Mouse (Mus musculus): ENCODE measurements around the gene Twist1. TPM values are rescaled to one million over a fixed set of nuclear protein-coding genes. Genes with fewer than 3 reads are reported as not detected.

The Twist1 gene
- total RNA-seq (2014; fragmentation: Nextera tagmentation) = not detected in 2 replicates
- total RNA-seq (2017) = 0.57 TPM in 1 of 2 replicates, not detected in the other

- ATAC-seq (replicated peaks; ENCODE audit: poor library complexity, severe bottlenecking) = peak; percentile 26
Measured at GRCm38 (mm10) chr12:33957400-33958240, at the start of gene Twist1. Twist1 (plus strand) TSS chr12:33957671.

GRCm38 (mm10) chr12:33926751-33927150 lies 30.7 kb upstream of the Twist1 start:
- ATAC-seq (replicated peaks; ENCODE audit: poor library complexity, severe bottlenecking) = no peak

- no peak for ATAC-seq (replicated peaks; ENCODE audit: poor library complexity, severe bottlenecking)
Measured at GRCm38 (mm10) chr12:33927334-33928098, 30.0 kb upstream of the Twist1 start.

DNA sequence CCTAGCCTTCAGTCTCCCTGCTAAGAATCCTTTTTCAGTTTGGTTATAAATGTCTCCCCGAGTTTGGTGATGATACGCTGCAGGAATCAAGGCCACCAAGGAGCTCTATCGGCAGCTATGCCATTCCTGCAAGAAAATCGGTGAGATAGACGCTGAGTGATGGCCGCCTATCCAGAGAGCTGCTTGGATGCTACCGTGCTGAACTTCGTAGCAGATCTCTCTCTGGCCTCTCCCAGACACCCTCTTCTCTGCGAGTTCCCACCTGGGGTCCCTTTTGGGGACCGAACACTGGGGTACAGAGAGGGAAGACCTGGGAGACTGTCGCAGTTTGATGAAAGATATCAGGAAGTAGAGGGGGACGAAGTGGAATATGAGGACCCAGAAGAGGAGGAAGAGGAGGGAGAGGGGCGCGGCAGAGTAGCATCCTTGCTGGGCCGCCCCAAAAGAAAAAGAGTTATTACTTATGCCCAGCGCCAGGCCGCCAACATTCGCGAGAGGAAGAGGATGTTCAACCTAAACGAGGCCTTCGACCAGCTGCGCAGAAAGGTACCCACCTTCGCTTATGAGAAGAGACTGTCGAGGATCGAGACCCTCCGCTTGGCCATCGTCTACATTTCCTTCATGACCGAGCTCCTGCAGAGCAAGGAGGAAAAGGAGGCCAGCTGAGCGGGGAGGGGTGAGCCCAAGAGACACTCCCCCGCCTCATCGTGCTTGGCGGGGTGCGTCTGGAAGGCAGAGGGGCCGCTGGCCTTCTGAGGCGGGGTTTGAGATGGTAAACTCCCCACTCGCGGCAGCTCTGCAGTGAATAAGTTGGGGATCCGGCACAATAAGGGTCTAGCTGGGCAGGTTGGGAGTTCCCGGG lies 28.9 kb upstream of the Twist1 start, which contains the start of gene Ferd3l:
Ferd3l (plus strand) TSS at position 95 of the 862 bp plus-strand sequence.
- ATAC-seq (replicated peaks; ENCODE audit: poor library complexity, severe bottlenecking) = no peak

DNA sequence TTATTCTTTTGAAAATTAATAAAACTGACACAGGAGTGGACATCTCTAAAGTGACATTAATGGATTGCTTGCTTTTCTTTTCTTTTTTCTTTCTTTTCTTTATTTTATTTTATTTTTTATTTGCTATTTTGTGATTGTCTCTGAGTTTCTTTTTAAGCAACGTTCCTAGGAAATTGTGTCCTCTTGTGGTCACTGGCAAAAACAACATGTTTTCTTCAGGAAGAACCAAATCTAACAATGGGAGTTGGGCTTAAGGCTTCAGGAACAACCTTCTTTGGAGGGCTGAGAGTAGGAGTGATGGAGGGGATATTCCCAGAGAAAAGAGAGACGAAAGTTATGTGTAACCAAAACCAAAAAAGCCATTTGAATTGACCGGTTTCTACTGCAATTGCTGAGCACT lies 4.6 kb upstream of the Twist1 start:
- no peak for ATAC-seq (replicated peaks; ENCODE audit: poor library complexity, severe bottlenecking)

DNA sequence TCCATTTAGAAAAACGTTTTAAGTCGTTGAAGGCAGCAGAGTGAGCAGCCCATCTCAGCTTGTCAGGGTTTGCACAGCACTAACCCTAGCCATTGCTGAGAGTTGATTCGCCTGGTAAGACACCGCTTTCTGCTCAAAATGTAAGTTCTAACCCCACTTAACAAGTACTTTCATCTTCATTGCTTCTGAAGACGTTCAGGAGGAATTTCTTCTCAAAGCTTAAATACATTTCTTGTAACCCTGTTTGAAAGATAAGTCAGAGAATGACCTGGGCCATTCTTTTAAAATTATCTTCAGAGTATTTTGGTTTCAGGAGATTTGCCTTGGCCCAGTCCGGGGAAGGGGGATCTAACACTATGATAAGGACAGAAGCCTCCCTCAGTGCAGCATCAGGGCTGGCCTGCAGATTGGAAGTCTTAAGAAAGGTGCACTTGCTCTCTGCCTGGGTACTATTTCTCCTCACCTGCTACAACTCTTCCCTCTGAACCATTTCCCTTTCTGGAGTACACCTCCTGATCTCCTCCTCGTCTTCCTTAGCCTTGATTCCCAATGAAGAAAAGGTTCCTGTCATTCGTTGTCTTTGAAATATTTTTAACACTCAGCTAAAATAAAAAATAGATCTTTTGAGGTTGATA lies 2.4 kb upstream of the Twist1 start:
- no peak for ATAC-seq (replicated peaks; ENCODE audit: poor library complexity, severe bottlenecking)

DNA sequence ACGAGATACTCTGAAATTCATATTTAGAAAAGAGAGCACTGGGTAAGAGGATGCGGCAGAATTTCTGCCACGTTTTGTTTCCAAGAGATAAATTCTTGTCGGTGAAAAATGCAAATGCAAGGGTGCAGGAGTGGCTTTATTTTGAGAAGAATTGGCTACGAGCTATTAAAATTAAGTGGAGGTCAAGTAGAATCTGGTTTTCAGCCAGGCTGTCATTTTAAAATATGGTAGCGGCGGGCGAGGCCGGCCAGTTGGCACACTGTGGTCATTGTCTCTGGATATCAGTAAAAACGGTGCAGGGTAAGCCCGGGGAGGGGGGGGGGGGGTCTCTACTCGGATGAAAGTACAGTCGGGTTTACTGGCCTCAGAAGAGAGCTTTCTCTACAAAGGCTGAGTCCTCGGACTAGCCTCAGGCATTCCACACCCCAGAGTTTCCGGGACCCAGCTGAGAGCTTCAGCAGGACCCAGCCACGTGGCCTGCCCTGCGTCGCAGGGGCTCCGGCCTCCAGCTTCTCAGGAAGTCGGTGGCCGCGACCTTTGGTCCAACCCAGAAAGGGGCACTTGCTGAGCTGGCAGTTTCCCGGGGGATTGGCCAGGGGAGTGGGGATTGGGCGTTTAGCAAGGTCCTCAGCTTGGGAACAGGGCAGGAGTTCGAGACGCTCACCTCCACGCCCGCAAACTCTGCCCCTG lies 1.7 kb upstream of the Twist1 start:
- no peak for ATAC-seq (replicated peaks; ENCODE audit: poor library complexity, severe bottlenecking)

DNA sequence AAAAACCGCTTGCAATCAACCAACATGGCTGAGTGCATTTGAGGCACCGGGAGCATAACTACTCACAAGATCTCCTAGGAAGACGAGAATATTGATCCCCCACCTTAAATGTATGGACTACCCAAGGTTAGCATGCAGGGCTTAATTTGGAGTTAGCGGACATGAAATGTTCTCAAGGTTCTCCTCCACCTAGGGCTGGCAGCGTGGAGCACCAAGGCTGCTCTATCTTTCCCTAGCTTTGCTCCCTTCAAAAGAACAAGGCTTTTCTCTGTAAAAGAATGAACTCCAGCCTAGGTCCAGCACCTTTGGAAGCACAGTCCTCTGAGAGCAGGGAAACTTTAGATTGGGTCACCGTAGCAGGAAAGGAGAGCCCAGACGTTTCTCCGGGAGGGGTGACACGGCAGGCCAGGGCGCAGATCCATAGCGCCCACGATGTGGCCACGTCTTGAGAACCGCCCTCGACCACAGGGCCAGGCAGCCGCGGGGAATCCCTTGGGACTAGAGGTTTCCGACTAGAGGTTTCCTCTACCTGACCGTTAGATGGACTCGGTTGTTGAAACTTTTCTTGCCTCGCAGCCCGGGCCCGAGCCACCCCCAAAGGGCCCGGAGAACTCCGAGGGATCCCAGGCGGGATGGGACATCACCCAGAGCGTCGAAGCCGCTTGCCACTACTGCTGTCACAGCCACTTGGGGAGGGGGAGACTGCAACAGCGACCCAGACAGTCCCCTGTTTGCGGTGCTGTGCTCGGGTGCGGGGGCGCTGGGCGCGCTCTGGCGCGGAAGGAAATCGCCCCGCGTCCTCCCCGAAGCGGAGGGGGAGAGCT lies 683 bp upstream of the Twist1 start:
- no peak for ATAC-seq (replicated peaks; ENCODE audit: poor library complexity, severe bottlenecking)

DNA sequence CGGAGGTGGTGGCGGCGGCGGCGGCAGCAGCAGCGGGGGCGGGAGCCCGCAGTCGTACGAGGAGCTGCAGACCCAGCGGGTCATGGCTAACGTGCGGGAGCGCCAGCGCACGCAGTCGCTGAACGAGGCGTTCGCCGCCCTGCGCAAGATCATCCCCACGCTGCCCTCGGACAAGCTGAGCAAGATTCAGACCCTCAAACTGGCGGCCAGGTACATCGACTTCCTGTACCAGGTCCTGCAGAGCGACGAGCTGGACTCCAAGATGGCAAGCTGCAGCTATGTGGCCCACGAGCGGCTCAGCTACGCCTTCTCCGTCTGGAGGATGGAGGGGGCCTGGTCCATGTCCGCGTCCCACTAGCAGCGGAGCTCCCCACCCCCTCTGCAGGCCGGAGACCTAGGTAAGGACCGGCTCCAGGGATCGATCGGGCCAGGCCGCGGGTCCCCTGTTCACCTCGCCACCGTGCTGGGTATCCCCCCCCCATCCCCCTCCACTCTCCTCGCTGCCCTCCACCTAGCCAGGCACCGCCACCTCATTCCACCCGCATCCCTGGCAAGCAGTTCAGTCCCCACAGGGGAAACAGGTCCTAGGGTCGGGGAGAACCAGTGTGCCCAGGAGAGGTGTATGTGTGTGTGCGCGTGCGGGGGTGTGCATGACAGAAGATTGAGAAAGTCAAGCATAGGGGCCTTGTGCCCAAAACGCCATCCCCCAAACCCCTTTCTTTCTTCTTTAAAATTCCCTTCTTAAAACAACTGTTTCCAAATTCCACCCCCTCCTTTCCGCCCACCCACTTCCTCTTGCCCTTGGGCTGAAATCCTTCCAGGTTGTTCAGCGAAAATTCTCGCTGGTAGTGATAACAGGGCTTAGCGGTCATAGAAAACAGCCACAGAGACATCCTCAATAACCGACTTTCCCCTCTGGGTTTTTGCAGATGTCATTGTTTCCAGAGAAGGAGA lies 1.0 kb downstream of the Twist1 start:
- peak; percentile 41 for ATAC-seq (replicated peaks; ENCODE audit: poor library complexity, severe bottlenecking)

DNA sequence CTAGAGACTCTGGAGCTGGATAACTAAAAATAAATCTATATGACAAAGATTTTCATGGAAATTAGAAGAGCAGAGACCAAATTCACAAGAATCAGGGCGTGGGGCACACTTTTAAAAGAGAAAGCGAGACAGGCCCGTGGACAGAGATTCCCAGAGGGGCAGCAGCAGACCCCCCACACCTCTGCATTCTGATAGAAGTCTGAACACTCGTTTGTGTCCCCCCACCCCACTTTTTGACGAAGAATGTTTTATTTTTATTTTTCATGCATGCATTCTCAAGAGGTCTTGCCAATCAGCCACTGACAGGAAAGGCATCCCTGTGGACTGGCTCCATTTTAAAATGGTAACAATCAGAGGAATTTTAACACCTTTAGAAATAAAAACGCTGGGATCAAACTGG lies 1.7 kb downstream of the Twist1 start:
- no peak for ATAC-seq (replicated peaks; ENCODE audit: poor library complexity, severe bottlenecking)

DNA sequence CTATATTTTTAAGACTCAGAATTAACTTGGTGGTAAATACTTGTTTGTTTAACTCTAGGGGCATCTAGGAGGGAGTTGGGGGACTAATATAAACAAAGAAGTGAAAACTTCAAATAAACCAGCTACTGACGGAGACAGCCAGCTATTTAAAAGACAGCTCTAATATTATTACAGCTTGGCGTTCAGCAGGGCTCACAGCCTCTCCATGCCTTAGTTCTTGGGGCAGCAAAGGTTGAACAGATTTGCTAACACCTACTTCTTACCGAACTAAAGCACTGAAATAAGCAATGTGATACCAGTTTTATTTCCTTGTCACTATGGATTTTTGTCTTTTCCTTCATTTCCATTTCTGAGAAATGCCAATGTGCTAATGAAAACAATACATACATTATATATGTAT lies 2.4 kb downstream of the Twist1 start:
- ATAC-seq (replicated peaks; ENCODE audit: poor library complexity, severe bottlenecking) = no peak

- no peak for ATAC-seq (replicated peaks; ENCODE audit: poor library complexity, severe bottlenecking)
Measured at GRCm38 (mm10) chr12:33961013-33961412, 3.5 kb downstream of the Twist1 start.

DNA sequence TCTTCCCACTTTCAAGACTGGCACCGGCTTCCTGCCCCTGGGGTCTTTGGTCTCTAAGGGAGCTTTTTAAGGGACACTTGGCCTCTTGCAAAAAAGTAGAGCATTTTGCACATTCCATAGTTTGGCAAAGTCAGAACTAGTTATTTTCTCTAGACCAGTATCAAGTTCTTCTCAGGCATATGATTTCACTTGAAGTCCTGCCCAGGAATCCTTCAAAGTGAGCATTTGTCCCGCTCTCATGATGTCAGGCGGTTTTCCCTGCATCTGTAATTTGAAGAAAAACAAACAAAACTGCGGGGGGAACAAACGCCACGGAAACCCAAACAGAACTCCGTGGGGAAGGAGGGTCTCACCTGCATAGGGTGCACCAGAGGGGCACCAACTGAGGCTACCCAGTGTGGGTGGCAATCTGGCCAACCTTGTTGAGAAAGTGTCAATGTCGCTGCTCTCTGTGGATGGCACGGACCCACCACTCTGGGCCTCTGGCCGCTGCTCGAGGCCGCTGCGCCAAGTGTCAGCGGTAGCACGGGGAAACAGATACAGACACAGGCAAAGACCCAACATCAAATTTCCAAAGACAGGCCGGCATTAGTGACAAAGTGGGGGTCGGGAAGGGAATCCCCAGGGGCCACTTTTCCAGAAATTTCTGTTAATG lies 4.8 kb downstream of the Twist1 start:
- no peak for ATAC-seq (replicated peaks; ENCODE audit: poor library complexity, severe bottlenecking)

GRCm38 (mm10) chr12:33962773-33963130 lies 5.3 kb downstream of the Twist1 start:
- no peak for ATAC-seq (replicated peaks; ENCODE audit: poor library complexity, severe bottlenecking)

- ATAC-seq (replicated peaks; ENCODE audit: poor library complexity, severe bottlenecking) = no peak
Measured at GRCm38 (mm10) chr12:33963671-33964369, 6.3 kb downstream of the Twist1 start.

GRCm38 (mm10) chr12:33964427-33964826 lies 7.0 kb downstream of the Twist1 start:
- no peak for ATAC-seq (replicated peaks; ENCODE audit: poor library complexity, severe bottlenecking)
